Mouse (Mus musculus): ENCODE measurements around the gene Slc5a10.

Slc5a10 gene

GRCm38 (mm10) chr11:61720636-61721035 lies at the start of gene Slc5a10:
Gene Slc5a10 (minus strand): TSS chr11:61720826.
- DNase-seq = no peak

DNA sequence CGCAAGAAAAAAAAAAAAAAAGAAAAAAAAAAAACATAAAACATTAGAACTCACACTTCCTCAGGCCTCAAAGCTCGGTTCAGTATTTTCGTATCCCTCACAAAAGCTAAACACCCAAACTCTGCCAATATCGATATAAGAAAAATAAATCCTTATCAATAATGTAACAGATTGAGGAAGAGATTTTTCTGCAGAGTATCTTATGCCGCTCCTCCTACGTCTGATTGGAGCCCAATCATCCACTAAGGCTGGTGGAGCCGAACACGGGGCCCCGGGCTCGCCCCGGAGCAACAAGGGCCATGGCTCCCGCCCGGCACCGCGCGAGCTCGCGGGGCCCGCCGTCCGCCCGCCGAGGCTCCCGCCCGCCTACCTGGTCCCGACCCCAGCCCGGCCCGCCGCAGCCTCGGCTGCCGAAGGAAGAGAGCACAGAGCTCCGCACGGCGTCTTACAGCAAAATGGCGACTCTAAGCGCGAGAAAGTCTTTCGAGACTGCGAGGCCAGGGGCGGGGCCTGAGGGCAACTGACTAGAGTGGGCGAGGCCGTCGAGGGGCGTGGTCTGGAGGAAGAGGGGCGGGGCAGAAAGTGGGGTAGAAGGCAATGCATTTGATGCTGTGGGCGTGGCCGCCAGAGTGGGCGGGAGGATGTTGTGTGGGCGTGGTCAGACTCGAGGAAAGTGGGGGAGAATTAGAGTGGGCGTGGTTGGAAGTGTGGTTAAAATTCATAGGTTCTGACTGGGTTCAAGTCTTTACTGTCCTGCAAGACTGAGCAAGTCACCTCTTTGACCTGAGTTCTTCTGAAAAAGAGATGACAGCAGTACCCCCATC lies 41.2 kb upstream of the Slc5a10 start, which contains the start of gene Prpsap2:
Prpsap2 (minus strand) TSS at position 505 of the 824 bp plus-strand sequence.
- peak; percentile 100 for DNase-seq

DNA sequence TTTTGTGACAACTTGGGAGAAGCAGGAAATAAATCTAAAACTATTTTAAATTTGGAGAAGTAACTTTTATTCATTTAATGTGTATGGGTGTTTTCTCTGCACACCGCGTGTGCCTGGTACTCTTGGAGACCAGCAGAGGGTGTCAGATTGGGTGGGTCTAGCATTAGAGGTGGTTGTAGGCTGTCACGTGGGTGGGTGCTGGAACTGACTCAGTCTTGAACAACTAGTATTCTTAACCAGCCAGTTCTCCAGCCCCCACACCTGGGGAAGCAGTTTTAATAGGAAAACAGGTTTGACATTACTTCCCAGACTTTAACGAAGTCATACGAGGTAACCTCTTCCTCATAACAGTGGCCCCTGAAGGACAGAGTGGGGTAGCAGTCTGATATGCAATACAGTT lies 39.9 kb upstream of the Slc5a10 start:
- peak; percentile 33 for DNase-seq

- no peak for DNase-seq
Observed at GRCm38 (mm10) chr11:61757151-61757550, 36.5 kb upstream of the Slc5a10 start.

DNA sequence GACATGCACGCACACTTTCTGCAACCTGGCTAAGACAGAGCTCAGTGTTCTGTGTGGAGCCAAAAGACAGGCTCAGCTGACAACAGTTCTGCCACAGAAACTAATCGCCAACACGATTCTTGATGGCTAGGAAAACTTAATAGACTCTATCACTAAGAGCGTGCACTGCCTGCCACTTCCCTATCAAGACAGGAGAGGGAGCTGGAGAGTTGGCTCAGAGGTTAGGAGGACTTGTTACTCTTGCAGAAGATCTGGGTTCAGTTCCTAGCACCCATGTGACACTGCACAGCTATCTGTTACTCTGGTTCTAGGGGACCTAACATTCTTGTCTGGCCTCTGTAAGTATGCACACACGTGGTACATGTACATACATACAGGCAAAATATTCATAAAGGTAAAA lies 31.0 kb upstream of the Slc5a10 start:
- peak; percentile 38 for DNase-seq

DNA sequence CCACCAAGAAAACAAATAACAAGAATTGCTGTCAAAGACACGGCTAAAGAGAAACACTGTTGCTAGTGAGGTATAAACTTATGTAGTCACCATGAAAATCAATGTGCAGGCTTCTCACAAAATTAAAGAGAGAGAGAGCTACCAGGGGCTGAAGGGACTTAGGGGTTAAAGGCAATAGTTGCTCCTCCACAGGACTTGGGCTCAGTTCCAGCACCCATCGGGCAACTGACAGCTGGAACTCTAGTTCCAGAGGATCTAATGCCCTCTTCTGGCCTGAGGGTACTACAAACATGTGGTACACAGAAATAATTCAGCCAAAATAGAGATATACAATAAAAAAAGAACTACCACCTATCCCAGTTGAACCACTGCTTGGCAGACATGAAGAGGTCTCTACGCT lies 26.5 kb upstream of the Slc5a10 start:
- DNase-seq = no peak

GRCm38 (mm10) chr11:61745781-61746180 lies 25.2 kb upstream of the Slc5a10 start:
- no peak for DNase-seq

- DNase-seq = no peak
Observed at GRCm38 (mm10) chr11:61744460-61744859, 23.8 kb upstream of the Slc5a10 start.

GRCm38 (mm10) chr11:61743768-61744167 lies 23.1 kb upstream of the Slc5a10 start:
- no peak for DNase-seq

DNA sequence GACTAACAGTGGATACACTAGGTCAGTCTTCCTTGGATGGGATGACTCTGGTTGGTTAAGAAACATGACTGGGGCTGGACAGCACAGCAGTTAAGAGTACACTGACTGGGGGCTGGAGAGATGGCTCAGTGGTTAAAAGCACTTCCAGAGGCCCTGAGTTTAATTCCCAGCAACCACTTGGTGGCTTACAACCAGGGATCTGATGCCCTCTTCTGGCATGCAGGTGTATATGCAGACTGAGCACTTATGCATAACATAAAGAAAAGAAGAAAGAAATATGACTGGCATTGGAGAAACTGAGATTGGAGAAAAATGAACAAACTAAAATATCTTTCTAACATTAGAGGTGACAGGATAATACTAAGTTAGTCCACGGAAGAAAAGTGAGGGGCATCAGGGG lies 19.9 kb upstream of the Slc5a10 start:
- DNase-seq = no peak

GRCm38 (mm10) chr11:61737290-61737689 lies 16.7 kb upstream of the Slc5a10 start:
- DNase-seq = no peak

GRCm38 (mm10) chr11:61732672-61733071 lies 12.0 kb upstream of the Slc5a10 start:
- DNase-seq = no peak

- DNase-seq = peak; percentile 35
Observed at GRCm38 (mm10) chr11:61728037-61728436, 7.4 kb upstream of the Slc5a10 start.

DNA sequence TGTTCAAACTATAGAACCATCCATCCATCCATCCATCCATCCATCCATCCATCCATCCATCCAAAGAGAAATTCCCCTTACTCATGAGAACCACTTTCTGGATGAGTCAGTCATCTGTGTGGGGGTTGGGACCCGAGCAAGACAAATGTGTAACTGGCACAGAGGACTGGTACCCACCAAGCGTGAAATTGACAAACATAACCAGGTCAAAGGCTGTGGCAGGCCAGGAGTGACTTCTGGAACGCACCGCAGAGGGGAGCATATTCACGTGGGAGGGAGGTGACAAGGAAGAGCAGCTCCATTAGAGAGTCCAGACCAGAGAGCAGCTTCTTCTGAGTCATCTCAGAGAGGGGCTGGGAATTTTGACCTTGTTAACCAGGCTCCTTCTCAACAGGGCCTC lies 1.5 kb upstream of the Slc5a10 start:
- no peak for DNase-seq

DNA sequence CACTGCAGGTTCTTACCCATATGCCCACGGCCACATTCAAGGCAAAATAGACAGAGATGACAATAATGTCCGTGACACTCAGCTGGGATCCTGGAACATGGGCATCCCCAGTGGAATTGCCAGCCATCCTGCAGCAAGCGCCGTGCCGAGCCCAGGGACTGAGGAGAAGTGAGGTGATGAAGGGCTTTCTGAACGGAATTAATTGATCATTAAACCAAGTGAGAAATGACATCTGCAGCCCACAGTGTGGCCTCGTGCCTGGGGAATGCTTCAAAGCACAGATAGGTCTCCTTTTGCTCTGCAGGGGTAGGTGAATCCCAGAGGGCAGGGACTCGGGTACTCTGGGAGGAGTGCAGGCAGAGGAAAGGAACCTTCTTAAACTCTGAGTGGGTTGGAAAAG lies 800 bp downstream of the Slc5a10 start:
- DNase-seq = no peak

- DNase-seq = no peak
Observed at GRCm38 (mm10) chr11:61719387-61719786, 1.2 kb downstream of the Slc5a10 start.

GRCm38 (mm10) chr11:61717990-61718389 lies 2.6 kb downstream of the Slc5a10 start:
- no peak for DNase-seq

GRCm38 (mm10) chr11:61715130-61715529 lies 5.5 kb downstream of the Slc5a10 start:
- DNase-seq = no peak

DNA sequence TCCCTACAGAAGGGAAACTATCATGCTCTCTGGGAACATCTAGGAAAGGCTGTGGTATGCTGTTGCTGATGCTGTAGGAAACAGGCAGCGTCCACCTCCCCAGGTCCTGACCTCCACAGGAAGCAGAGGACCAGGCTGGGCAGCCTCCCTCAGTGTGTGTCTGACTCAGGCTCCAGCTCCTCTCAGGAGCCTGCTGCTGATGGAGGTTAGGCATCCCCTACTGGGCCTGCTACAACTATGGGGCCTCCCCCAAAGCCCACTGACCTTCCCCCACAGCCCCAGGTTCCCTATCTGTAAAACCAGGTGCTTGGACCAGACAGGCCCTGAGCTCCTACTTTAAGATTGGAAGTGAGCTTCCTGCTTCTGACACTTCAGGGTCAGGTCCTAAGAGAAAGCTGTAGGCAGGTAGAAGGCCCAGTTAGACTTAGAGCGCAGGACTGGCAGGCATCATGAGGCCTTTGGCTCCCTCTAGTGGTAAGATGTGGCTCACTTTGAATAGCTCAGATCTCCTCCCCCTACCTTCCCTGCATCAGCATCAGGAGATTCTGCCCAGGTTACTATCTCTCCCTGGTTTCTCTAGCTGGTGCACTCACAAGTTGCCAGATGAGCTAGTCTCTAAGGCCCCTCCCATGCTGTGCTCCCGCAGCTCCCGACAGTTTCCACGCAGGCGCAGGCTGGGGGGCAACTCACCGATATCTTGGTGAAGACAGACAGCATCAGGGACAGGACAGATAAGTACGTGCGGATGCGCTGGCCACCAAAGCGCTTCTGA lies 6.1 kb downstream of the Slc5a10 start:
- peak; percentile 93 for DNase-seq

- DNase-seq = no peak
Observed at GRCm38 (mm10) chr11:61713157-61713855, 7.3 kb downstream of the Slc5a10 start.

DNA sequence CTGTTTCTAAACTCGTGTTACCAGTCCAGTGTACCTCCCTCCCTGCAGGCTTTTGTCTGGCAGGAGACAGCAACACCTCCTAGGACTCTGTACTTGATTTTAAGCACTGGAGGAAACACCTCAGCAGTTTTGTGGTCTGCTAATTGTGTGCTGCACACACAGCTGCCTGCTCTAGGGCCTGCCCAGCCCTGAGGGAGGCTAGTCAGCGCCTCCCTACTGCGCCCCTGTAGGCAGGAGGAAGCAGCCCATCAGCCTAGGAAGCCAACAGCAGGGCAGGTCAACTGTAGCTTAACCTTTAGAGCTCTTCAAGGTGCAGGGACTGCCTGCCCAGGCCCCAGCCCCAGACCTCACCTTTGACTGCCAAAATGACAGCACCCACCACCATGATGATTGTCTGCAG lies 11.7 kb downstream of the Slc5a10 start:
- DNase-seq = no peak

GRCm38 (mm10) chr11:61706232-61706631 lies 14.4 kb downstream of the Slc5a10 start:
- no peak for DNase-seq

GRCm38 (mm10) chr11:61705581-61705980 lies 15.0 kb downstream of the Slc5a10 start:
- DNase-seq = no peak
